Mouse (Mus musculus) yolk sac, embryonic 10.5 days (tissue): ENCODE results near the gene Serinc3.
"Not testable (repeated sequence)": the region's sequence is repeated elsewhere in the genome, so short reads cannot be mapped to it uniquely, and the experiment has no call there.

ENCODE experiments used
- DNase-seq: peaks from one replicate; pipeline ENCODE4 v3.0.0-alpha.2; 2017; ENCODE audit warnings: low spot score

Gene Serinc3

GRCm38 (mm10) chr2:163644575-163645385 is at the start of gene Serinc3:
Gene Serinc3 (minus strand): TSS chr2:163645131.
- DNase-seq, result peak; percentile 97

DNA sequence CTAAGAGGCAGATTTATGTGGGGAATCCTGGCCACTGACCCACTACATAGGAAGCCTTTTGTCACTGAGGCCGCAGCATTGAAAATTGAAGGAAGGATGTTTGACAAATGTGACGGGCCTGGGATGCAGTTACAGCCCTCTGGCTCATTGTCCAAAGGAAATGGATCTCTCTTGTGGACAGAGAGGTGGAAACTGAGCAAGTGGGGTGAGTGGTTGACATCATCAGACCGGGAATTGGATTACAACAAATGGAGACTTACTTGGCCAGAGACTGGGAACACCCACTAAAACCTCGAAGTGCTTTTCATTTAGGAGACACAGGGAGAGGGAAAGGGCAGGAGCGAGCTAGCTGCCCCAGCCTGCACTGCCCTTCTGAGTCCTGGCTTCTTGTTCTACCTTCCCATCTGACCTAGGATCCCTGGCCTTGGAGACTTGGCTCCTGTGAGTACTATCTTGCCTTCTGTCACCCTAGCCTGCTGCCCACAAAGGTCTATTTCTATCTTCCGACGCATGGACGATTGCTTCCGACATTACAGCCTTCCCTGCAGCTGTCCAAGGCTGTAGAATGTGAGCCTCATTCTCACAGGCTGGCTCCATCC is 48.9 kb upstream of the Serinc3 start:
- no peak for DNase-seq

GRCm38 (mm10) chr2:163692873-163693612 is 48.1 kb upstream of the Serinc3 start:
- no peak for DNase-seq

GRCm38 (mm10) chr2:163691846-163692605 is 47.1 kb upstream of the Serinc3 start:
- no peak for DNase-seq

GRCm38 (mm10) chr2:163690409-163691304 is 45.7 kb upstream of the Serinc3 start:
- DNase-seq, result no peak

DNA sequence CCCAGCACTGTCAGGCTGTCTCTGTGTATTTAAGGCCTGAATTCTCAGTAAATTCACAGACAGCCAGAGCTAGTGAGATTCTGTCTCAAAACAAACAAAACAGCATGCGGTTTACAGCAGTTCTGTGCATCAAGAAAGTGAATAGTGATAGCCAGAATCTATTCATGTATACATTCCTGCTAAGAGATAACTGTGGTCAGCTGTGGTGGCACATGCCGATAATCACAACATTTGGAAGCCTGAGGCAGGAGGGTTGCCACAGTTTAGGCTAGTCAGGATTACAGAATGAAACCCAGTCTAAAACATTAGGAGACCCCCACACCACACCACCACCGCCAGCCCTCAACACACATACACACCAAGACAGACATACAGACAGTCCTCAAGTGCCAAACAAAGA is 44.8 kb upstream of the Serinc3 start:
- DNase-seq, result no peak

- DNase-seq, result not testable (repeated sequence)
These were observed 43.4 kb upstream of the Serinc3 start for GRCm38 (mm10) chr2:163688377-163688776.

GRCm38 (mm10) chr2:163686886-163687285 is 42.0 kb upstream of the Serinc3 start:
- no peak for DNase-seq

DNA sequence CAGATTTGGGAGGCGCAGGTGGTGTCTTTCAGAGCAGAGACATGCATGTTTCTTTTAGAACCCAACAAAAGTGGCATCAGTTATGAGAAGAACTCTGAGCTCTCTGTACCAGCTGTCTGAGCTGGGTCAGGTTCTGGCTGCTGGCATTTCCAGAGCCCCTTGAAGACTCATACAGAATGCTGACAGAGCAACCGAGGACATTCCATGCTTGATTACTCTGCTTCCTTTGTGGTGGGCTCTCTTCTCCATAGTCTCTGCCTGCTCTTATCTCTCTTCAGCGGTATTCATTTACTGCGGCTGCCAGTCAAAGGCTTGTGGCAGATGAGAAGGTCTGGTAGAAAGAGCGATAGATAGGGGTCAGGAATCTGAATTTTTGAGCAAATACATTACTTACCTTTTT is 41.3 kb upstream of the Serinc3 start:
- DNase-seq, result no peak

DNA sequence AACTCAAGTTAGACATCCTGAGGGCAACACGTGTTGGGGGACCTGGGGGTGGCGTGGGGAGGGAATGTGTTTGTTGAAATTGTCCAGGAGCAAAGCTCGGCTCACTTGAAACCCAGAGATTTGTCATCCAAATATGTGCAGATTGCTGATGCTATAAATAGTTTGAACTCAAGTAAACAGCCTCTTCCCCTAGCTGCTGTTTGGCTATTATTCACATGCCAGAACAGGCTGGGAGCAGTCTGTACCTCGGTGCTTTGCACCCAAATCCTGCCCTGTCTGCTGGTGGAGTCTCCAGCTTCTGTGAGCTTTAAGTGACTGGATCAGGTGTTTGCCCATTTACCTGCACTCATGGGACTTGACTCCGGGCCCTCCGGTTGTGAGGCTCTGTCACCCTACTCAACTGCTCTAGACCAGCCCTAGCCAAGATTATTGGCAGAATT is 40.9 kb upstream of the Serinc3 start:
- no peak for DNase-seq

DNA sequence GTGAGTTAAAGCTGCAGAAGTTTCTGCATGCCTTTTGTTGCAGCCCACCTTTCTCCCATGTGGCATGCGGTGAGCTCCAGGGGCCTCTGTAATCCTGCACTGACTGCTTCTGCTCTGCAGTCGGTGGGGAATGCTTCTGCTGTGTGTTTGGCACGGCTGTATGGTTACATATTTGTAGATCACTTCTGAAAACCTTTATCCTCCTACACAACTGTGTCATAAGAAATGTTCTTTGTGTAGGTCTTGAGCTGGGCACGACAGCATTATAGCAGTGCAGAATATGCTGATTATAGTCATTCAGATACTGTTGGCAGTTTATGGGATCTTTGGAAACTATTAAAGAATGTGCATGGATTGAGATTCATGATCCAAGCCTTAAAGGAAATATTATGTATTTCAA is 40.4 kb upstream of the Serinc3 start:
- DNase-seq, result no peak

GRCm38 (mm10) chr2:163682344-163682743 is 37.4 kb upstream of the Serinc3 start:
- no peak for DNase-seq

DNA sequence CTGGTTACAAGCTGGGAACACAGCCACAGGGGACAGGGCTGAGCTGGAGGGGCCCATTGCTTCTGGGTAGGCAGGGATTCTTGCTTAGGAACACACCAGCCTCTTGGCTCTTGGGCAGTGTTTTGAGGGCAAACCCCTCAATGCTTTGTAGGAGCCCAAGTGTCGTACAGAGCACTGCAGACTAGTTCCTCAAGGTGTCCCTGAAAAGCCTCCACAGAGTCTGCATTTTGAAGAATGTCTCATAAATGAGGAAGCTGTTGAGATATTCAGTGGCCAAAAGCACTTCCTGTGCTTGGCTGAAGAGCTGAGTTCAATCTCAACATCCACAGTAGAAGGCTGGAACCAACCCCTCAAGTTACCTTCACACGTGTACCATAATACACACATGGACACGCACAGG is 31.8 kb upstream of the Serinc3 start:
- DNase-seq, result no peak

- DNase-seq, result no peak
These were observed 31.4 kb upstream of the Serinc3 start for GRCm38 (mm10) chr2:163676321-163676720.

DNA sequence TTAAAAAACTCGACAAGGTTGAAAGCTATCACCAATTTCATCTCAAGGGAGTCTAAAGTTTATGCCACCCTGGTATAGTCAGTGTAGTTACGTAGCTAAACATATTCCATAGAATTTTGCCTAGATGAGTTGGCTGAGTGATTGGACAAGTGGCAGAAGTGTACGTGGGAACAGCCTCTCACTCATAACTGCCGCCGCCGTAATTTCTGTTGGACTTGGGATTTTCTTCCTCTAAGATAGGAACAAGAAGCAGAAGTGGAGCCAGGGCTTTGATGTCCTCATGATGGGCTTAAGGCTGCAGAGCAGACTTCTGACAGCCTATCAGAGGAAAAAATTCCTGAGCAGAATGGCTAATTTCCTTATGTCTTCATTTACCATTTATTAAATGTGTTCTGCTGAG is 30.7 kb upstream of the Serinc3 start:
- DNase-seq, result no peak

DNA sequence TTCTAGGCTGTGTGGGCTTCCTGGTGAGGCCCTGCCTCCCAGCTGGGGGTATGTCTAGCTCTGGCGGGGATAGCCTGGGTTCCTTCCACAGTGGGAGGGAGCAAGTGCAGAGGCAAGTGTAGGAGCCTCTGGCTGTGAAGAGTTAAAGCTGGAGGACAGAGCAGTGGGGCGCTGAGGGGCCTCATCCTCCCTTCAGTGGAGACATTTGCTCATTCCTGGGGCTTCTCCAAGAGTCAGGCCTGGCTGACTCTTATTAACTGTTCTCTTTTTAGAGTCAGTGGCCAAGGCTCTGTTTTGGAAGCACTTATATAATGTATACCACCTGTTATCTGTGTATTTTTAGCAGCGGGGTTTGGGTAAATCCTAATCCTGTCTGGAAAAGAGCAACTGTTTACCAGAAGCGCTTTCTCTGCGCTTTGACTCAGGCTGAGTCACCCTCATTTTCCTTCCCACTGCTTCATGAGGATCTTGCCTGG is 30.3 kb upstream of the Serinc3 start:
- DNase-seq, result no peak

DNA sequence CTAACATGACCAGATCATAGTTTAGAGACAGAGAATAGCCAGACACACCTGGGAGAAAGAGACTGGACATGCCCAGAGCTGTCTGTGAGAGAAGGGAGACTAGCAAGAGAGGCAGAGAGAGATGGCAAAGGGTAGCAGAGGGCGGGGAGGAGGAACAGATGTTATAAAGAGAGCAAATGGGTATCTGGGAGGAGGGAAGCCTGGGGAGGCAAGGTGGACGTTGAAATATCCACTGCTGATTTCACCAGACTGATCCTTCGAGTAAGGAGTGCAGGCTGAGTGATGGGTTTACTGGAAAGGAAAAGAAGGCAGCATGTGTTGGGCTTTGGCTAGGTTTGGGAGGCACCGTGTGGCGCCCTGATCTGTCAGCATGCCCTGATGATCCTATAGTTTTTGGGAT is 29.5 kb upstream of the Serinc3 start:
- no peak for DNase-seq

DNA sequence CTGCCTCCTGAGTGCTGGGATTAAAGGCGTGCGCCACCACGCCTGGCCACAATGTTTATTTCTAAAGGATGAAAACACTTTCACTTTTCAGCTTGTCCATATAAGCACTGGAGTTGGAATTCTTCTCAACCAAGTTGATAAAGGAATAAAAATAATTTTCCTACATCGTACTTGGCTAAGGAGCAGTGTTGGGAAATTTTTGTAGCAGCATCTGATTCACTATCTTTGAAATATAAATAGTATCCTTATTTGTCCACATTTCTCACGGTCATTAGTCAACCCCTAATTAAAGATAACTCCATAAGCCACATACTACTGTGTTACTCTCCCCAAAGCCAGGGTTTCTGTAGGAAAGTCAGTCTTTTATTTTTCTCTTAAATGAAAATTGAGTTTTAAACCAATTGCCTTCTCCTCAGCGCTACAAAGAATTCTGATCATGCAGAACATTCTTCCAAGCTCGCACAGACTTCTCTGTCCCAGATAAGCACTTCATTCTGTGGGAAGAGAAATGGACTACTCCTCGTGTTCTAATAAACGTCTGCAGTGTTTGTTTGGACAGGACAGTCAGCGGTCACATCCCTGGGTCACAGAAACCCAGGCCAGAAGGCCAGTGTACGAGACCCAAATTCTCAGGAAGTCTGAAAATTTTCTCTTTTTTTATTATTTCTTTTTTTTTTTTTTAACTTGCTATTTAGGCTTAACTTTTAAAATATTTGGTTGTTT is 26.1 kb upstream of the Serinc3 start:
- no peak for DNase-seq

DNA sequence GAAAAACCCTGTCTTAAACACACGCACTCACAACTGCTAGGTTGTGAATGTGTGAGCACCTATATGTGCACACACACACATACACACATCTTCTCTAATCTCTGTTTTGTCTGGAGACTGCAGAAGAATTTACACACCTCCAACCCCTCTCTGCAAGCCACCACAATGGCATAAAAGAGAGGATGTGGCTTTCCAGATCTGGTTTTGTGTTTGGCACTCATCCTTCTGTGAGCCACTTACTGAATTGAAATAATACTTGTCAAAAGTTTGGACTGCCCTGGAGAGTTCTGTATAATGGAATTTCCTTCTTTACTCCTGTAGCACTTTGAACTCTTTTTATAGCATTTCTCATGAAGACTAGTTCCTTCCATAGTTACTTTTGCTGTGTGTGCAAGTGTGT is 22.1 kb upstream of the Serinc3 start:
- no peak for DNase-seq

DNA sequence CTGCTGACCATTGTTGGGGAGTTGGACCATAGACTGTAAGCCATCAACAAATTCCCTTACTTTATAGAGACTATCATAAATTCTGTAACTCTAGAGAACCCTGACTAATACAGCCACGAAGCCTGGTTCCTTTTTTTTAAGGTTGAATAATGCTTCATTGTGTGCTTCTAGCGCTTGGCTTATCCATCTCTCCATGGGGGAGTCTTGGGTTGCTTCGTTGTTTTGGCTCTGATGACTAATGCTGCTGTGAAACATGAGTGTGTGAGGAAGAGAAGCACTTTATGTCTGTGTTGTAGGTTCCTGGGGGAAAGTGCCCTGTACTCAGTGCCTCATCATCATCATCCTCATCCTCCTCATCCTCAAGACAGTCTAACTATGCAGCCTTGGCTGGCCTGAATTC is 19.0 kb upstream of the Serinc3 start:
- no peak for DNase-seq
